Mouse (Mus musculus): ENCODE results near the gene Zfp988.
"Not testable (repeated sequence)": the region's sequence is repeated elsewhere in the genome, so short reads cannot be mapped to it uniquely, and the experiment has no call there.

Zfp988 gene

DNA sequence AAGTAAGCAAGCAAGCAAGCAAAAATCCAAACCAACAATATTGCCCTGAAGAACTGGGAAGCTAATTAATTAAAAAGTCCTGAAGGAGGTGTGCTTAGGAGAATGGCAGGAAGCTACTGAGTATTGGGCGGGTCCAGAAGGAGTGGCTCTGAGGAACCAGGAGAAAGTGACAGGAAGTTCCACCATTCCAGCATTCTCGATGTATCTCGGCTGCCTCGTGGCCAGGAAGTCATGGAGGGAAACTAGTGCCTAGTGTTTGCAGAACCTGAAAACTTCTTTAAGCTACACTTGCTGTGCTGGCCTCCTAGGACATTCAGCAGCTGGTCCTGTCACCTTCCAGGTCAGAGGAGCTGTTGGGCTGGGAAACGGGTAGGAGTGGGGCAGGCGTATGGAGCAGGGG, at the start of gene Zfp988:
Gene Zfp988, plus strand, starts transcription at position 239 of the 400 bp plus-strand sequence.
- CTCF ChIA-PET: interaction anchor here (0.6 kb wide), 1 partner anchor 259 kb away, joined by 3 read pairs; no protein-coding TSS in a partner anchor

DNA sequence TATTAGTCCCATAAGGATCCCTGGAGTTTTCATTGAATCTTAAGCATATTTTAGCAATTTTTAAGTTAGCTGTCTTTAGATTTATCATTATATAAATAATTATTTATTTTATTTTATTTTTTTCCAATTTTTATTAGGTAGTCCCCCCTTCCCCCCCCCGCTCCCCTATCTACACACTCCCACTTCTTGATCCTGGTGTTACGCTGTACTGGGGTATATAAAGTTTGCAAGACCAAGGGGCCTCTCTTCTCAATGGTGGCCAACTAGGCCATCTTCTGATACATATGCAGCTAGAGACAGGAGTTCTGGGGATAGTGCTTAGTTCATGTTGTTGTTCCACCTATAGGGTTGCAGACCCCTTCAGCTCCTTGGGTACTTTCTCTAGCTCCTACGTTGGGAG, 42.8 kb upstream of the Zfp988 start:
- CTCF ChIA-PET: not testable (repeated sequence)

DNA sequence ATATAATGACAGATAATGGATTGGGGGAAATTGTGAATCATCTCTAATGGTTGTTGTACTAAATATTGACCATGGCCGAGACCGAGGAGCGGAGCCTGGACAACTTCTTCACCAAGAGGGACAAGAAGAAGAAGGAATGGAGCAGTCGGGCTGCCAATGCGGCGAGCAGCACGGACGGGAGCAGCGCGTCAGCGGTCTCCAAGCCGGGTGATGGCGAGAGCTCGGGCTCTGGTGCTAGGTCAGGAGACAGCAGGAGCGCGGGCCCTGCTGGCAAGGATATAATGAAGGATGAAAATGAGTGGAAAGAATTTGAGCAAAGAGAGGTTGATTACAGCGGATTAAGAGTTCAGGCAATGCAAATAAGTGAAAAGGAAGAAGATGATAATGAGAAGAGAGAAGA, 38.2 kb upstream of the Zfp988 start:
- CTCF ChIA-PET: not testable (repeated sequence)

DNA sequence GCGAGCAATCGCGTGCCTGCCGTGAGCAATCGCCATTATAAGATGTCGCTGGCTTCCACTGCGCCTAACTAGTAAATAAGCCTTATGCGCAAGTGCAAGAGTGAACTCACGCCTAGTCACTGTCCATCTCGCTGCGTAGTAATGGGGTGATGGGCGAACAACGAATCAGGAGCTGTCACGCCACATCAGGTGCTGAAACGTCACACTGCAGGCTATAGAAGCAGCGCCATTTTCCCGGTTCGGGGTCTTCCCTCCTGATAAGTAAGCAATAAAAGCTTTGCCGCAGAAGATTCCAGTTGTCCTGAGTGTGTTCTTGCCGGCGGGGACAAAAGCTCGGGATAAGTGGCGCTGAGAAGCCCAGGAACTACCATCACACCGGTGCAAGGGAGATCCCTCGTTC, 36.7 kb upstream of the Zfp988 start:
- CTCF ChIA-PET: not testable (repeated sequence)

DNA sequence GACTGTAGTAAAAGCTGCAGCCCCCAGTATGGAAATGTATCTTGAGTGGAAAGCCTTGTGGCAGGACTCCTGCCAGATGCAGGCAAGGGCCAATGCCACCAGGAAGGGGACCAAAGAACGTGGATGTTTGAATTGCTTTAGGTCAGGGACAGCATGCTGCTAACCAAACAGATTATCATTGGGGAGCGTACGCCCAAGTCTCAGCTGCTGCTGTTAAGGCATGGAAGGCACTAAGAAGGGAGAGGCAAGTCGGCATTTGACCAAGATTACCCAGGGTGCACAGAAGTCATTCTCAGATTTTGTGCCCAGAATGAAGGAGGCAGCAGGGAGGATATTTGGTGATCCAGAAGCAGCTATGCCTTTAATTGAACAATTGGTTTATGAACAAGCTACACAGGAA, 35.4 kb upstream of the Zfp988 start:
- CTCF ChIA-PET: not testable (repeated sequence)

DNA sequence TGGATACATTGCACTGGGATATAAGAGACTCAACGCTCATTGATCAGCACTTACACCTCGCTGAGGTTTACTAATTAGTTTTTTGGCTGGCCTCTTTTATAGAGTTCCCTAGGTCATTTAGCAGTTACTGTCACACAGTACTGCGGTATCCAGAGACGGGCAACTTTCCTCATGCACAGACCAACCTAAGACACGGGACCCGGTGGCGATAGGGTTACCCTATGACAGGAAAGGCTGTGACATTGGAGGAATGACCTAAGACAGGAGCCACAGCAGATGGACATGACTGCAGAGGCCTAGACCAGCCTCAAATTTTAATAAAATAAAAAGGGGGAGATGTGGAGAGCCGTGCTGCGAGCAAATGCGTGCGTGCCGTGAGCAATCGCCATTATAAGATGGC, 33.9 kb upstream of the Zfp988 start:
- CTCF ChIA-PET: not testable (repeated sequence)

DNA sequence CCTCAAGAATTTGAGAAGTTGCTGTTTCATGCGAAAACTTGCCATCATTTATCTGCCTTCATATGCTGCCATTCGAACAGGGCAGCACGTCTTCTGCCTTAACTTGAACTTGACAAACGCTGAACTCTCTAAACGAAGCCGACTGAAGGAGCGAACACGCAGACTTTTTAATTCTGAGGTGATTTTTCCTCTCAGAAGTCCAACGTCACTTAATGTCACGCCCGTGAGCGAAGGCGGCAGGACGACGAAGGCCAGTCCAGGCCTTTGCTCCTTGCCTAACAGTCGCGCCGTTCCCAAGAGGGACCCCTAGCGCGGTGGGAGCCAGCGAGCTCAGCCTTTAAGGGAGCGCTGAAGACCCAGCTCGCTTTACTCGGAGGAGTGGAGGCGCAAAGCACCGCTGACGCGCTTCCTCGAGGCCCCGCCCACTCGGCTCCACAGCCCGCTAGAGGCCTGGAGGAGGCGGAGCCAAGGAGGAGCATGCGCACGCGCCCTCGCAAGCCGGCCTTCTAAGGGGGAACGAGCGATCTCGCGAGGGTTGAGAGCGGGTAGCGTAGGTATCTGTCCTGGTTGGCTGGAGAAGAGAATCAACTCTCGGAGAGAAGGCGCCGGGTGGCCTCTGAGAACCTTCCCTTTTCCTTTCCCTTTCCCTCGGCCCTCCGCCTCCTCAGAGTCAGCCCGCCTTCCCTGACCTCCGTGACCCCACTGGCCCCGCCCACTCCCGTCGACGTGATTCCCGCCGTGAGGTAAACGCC, 30.3 kb upstream of the Zfp988 start:
- CTCF ChIA-PET: not testable (repeated sequence)

DNA sequence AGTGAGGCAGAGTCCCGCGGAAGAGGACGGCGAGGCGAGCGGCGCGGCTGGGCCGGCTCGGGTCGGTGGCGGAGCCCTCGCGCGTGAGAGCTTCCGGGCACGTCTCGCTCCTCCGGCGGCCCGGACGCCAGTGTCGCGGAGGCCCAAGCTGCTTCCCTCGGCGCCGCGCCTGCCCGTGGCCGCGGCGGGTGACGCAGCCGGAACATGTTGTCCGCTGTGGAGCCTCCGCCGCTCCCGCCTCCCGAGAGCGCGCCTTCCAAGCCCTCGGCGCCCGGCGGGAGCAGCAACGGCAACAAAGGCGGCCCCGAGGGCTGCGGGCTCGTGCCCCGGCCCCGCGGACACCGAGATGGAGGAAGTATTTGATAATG, 29.7 kb upstream of the Zfp988 start:
- CTCF ChIA-PET: not testable (repeated sequence)

DNA sequence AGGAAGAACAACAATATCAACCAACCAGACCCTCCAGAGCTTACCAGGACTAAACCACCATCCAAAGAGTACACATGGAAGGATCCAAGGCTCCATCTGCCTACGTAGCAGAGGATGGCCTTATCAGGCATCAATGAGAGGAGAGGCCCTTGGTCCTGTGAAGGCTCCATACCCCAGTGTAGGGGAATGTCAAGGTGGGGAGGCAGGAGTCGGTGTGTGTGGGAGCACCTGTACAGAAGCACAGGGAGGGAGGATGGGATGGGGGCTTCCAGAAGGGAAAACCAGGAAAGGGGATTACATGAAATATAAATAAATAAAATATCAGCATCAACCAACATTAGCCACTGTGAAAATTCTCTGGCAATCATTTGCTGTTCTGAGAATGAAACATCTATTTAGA, 25.1 kb upstream of the Zfp988 start:
- CTCF ChIA-PET: not testable (repeated sequence)

DNA sequence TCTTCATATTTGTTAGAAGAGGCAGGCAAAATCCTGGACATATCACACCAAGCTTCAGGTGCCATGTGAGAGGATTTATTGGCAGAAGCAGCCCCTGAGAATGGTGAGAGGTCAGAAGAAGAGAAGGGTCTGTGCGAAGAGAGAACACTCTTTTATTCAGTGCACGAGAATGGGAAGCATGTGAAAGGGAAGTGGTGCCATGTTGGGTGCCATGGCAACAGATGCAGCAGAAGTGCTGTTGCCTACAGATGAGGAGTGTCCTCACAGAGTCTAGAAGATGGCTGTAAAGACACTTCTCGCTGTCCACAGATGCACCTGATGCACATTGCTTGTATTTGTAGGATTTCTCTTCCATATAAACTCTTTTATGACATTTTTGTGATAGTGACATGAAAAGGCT, 6.9 kb upstream of the Zfp988 start:
- CTCF ChIA-PET: not testable (repeated sequence)

DNA sequence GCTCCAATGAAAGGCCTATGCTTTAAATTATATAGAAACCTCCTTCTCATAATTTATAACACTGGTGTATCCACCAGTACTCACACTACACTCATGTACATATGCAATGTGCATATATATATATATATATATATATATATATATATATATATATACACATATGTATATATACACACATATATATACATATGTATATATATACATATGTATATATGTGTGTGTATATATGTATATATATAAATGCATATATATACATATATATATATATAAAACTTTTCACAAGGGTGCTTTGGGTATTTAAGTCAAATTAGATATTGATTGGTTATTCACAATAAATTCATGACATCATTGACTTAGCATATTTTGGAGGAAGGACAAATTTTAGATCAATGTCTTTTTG, 3.1 kb upstream of the Zfp988 start:
- CTCF ChIA-PET: not testable (repeated sequence)

DNA sequence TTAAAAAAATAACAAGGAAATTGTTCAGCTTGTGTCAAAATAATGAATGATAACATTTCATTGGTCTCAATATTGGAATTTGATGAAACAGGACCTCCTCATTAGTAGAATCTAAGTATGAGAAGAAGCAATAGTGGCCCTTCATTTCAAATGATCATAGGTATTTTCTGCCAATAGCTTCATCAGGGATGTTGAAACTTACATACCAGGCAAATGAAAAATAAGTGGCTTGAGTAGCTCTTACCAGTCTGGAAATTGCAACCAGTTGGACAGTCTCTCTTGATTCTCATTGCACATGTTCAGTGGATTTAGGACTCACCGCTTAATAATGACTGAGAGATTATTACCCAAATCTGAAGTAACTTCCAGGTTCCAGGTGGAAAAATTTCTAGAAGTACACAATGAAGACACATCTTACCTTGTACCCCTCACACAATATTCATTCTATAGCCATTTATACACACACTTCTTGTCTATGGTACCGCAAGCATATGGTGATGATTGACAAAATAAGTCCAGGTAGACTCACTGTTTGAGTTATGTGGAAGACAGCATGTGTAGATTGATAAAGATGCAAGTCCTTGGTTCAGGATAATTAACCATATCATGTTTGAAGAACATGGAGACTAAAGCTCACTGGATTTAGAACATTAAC, 29.7 kb downstream of the Zfp988 start:
- CTCF ChIA-PET: not testable (repeated sequence)

DNA sequence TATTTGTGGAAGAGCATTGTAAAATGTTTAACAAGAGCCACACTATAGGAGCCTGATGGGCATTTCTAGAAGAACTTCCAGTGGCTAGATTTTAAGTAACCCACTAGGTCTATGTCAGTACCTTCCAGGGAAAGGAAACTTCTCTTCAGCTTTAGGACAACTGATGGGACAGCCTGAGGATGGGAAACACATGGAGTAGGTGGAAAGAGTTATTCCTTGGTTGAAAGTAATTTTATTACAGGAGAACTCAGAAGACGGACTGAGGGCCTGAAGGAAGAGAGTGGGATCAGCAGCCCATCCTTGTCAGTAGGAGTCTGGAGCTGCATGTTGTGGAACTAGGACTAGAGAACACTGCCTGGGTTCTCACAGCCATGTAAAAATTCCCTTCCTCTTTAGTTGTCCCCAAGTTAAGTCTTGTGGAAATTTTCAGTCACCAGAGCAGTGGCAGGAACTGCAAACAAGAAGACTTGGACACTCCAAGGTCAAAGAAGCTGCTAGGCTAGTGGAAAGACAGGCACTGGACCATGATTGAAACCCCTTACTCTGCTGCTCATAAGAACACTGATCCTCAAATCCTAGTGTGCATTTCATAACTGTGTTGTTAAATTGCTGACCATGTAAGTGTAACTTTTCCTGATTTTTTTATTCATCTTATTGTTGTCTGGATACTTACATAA, 30.4 kb downstream of the Zfp988 start:
- CTCF ChIA-PET: not testable (repeated sequence)

DNA sequence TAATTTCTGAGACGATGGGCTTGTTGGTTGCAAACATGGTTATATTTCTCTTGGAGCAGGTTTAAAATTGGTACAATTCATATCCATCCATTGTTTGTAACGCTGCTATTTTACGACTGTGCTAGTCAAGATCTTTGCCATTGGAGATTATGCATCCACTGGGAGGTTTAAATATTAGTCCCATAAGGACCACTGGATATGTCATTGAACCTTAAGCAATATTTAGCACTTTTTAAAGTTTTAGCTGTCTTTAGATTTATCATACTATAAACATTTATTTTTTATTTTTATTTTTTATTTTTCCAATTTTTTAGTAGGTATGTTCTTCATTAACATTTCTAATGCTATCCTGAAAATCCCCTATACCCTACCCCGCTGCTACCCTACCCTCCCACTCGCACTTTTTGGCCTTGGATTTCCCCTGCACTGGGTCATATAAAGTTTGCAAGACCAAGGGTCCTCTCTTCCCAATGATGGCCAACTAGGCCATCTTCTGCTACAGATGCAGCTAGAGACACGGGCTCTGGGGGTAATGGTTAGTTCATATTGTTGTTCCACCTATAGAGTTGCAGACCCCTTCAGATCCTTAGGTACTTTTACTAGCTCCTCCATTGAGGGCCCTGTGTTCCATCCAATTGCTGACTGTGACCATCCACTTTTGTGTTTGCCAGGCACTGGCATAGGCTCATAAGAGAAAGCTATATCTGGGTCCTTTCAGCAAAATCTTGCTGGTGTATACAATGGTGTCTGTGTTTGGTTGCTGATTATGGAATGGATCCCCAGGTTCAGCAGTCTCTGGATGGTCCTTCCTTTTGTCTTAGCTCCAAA, 31.1 kb downstream of the Zfp988 start:
- CTCF ChIA-PET: interaction anchor here (0.6 kb wide), 1 partner anchor 100 kb away, joined by 3 read pairs; no protein-coding TSS in a partner anchor

DNA sequence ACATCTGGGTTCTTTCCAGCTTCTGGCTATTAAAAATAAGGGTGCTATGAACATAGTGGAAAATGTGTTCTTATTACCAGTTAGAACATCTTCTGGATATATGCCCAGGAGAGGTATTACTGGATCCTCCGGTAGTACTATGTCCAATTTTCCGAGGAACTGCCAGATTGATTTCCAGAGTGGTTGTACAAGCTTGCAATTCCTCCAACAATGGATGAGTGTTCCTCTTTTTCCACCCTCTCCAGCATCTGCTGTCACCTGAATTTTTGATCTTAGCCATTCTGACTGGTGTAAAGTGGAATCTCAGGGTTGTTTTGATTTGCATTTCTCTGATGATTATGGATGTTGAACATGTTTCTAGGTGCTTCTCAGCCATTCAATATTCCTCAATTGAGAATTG, 32.0 kb downstream of the Zfp988 start:
- CTCF ChIA-PET: not testable (repeated sequence)

DNA sequence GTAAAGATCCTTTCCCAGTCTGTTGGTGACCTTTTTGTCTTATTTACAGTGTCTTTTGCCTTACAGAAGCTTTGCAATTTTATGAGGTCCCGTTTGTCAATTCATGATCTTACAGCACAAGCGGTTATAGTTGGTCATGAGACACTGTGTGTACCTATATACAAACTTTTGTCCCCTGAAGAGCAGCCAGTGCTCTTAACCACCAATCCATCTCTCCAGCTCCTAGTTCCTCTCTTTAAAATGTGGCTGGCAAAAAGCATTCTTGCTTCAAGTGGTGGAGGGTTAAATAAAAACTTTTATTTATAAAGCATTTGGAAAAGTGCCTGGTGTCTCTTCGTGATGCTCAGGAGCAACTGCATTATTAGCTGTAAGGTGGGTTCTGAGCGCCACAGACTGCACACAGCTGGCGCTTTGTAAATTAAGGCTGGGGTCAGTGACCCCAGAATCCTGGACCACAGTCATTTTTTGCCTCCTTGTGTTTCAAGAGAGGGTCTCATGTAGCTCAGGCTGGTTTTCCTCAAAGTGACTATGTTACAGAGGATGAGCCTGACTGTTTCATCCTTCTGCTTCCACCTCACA, 32.6 kb downstream of the Zfp988 start:
- CTCF ChIA-PET: no interaction called here

DNA sequence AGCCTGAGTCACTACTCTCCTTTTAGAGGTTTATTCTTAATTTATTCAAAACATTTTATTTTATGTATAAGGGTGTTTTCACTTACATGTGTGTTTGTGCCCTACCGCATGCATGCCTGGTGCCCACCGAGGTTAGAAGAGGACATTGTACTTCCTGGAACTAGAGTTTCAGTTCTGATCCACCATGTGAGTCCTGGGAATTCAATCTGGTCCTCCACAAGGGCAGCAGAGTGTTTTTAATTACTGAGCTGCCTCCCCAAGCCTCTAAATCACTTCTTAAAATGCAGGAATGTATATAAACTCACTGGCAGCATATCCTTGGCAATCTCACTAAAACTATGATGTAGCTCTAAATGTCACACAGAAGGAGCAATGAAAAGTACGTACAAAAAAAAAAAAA, 33.2 kb downstream of the Zfp988 start:
- CTCF ChIA-PET: not testable (repeated sequence)

DNA sequence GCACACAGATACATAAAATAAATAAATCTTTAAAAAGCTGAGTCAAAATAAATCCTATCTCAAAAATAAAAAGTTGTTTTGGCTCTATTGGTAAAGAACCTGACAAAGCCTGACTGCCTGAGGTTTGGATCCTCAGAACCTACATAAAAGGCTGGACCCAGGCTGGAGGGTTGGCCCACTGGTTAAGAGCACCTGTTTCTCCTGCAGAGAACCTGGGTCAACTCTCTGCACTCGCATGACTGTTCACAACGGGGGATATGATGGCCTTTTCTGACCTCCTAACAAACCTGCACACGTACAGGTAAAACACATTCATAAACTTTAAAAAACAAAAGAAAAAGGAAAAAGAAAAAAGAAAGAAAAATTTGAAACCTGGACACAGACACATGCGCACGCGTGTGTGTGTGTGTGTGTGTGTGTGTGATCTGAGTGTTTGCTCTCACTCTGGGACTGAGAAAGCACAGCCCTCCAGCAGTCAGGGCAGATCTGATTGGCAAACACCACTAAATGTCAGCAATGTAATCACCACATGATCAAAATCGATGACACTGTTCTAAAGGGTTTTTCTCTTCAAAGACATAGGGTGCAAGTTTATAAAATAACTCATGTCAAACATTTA, 34.2 kb downstream of the Zfp988 start:
- CTCF ChIA-PET: not testable (repeated sequence)

DNA sequence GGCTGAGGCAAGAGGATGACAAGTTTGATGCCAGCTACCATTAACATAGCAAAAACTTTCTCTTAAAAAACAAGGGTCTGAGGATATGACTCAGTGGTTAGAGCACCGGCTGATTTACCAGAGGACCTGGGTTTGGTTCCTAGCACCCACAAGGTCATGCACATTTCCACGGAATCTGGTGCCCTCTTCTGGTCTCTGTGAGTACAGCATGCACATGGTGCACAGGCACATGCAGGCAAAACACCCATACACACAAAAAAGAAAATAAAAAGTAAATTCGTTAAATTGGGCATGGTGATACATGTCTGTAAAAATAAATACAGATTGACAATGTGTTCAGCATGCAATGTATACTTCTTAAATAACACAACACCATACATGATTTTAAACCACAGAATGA, 34.8 kb downstream of the Zfp988 start:
- CTCF ChIA-PET: not testable (repeated sequence)

DNA sequence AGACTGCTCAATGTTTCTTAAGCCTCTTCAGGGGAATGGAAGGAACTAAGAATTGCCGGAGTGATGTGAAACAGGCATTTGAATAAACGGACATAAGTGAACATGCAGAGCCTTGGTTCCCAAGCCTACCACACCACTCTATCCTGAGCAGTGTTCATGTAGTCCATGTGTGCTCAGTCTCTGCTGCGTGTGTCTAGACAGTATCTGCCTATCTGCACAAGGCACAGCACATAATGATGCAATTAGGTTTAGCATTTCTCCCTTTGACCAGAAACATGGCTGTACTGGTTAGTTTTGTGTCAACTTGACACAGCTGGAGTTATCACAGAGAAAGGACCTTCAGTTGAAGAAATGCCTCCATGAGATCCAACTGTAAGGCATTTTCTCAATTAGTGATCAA, 35.4 kb downstream of the Zfp988 start:
- CTCF ChIA-PET: not testable (repeated sequence)

DNA sequence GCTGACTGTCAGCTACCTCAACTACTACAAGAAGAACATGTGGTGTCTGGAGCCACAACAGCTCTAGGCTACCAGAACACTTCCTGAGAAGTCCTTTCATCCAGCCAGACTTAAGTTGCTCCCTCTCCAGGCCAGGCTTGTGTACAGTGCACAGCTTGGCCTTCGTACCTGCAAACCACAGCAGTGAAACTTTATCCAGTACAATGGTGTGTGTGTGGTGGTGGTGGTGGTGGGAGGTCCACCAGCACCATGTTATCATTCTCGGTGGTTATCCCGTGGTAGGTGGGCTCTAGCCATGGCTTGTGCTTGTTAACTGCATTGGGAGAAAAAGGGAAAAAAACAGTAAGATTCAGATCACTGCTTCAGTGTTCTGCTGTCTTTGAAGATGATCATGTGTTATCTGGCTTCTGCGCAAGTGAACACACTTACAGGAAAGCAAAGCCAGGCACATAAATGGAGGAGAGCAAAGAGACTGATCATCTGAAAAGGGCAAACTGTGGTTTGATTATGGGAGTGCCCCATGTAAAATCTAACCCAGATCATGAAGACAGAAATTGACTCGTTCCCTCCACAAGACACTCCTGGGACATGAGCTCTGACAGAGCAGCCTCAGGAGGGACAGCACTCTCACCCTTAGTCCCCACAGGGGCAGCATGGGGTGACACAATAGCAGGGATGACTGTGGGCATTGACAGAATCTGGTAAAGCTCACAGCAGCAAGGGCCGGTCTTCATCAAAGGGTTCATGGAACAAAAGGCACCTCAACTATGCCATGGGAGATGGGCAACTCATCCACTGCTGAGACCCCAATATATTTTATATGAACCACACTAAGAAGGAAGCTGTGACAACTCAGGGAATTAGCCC, 37.8 kb downstream of the Zfp988 start:
- CTCF ChIA-PET: not testable (repeated sequence)
